Mouse (Mus musculus) liver, embryonic 14.5 days (tissue): Measurements from ENCODE around the gene Bnc2. TPM values are rescaled to one million over a fixed set of nuclear protein-coding genes. Genes with fewer than 3 reads are reported as not detected.

Experiments used
- ATAC-seq: fragments of 200-750 bp; cut with Nextera tagmentation; 2 replicates; pipeline ENCODE4 v1.8.0; 2017; ENCODE audit warnings: moderate number of reproducible peaks, mild to moderate bottlenecking, moderate library complexity; ENCODE audit not compliant: insufficient read depth
- DNase-seq, 3 experiments: peaks; one replicate each; pipeline ENCODE4 v3.0.0-alpha.2; 2012 to 2013; ENCODE audit warnings: low read depth in 3 of 3, low spot score in 3 of 3
- H3K27ac ChIP-seq: fragments of 300-500 bp; sonication (generic); 2 replicates; pipeline ENCODE4 v1.5.1; 2014; ENCODE audit warnings: moderate library complexity, mild to moderate bottlenecking, control low read depth, inconsistent platforms
- H3K27me3 ChIP-seq: fragments of 300-500 bp; sonication (generic); 2 replicates; pipeline ENCODE4 v1.6.1; 2014; ENCODE audit warnings: mild to moderate bottlenecking, low read length, moderate library complexity; ENCODE audit not compliant: control insufficient read depth, insufficient read depth
- H3K36me3 ChIP-seq: fragments of 300-500 bp; sonication (generic); replicated peaks from 2 replicates; pipeline ENCODE4 v1.6.1; 2014; ENCODE audit warnings: low read depth; ENCODE audit not compliant: control insufficient read depth, insufficient read depth
- H3K4me1 ChIP-seq, 2 experiments: fragments of 200-500 bp in 1 of 2; fragments of 300-500 bp in 1 of 2; sonication (generic) in 1 of 2; replicated peaks; 2 replicates each; pipeline ENCODE4 v1.6.1; 2012 to 2014; ENCODE audit warnings: antibody characterized with exemption in 1 of 2, inconsistent platforms in 1 of 2, low read length in 1 of 2; ENCODE audit not compliant: control insufficient read depth in 2 of 2, insufficient read depth in 2 of 2
- H3K4me2 ChIP-seq: fragments of 300-500 bp; sonication (generic); 2 replicates; pipeline ENCODE4 v1.6.1; 2014; ENCODE audit warnings: low read depth, mild to moderate bottlenecking, control low read depth, moderate library complexity
- H3K4me3 ChIP-seq, 2 experiments: fragments of 200-500 bp in 1 of 2; fragments of 300-500 bp in 1 of 2; sonication (generic) in 1 of 2; 2 replicates each; pipeline ENCODE4 v1.5.1; 2012 to 2014; ENCODE audit warnings: low read depth in 2 of 2, low read length in 2 of 2, mild to moderate bottlenecking in 2 of 2, control low read depth in 1 of 2, inconsistent platforms in 1 of 2, moderate library complexity in 1 of 2; ENCODE audit not compliant: insufficient read depth in 1 of 2
- H3K9ac ChIP-seq: fragments of 300-500 bp; sonication (generic); replicated peaks from 2 replicates; pipeline ENCODE4 v1.6.1; 2014; ENCODE audit warnings: mild to moderate bottlenecking, control low read depth, moderate library complexity
- H3K9me3 ChIP-seq: fragments of 300-500 bp; sonication (generic); 2 replicates; pipeline ENCODE4 v1.6.1; 2016; ENCODE audit warnings: low read length, mixed read lengths; ENCODE audit not compliant: control insufficient read depth
- CTCF ChIP-seq: IDR thresholded peaks from 2 replicates; pipeline ENCODE4 v1.5.1; 2016; ENCODE audit warnings: antibody characterized with exemption, low read depth, control low read depth
- EP300 ChIP-seq: IDR thresholded peaks from 2 replicates; pipeline ENCODE4 v1.6.1; 2016; ENCODE audit warnings: antibody characterized with exemption, low read depth
- WGBS: fragments of 180-500 bp; shearing (Covaris S2); extraction: QIAGEN DNeasy Blood & Tissue Kit; methylation state at CpG from one replicate; pipeline ENCODE4 v1.1.7; 2014; ENCODE audit not compliant: insufficient replicate concordance; 5-methylcytosine and 5-hydroxymethylcytosine counted together
- polyA plus RNA-seq, 2 experiments: library from polyadenylated mRNA; depleted of rRNA in 1 of 2; stranded (reverse) in 1 of 2; unstranded in 1 of 2; fragments of >200 nt; fragmentation: Nextera tagmentation in 1 of 2; extraction: Ambion mirVana in 1 of 2; gene quantifications; 2 replicates each; pipeline versions ENCODE4 v1.2.1 to v1.2.3; 2012 to 2014

Bnc2 gene
- polyA plus RNA-seq, 2 experiments, result 0.17 to 0.46 TPM

DNA sequence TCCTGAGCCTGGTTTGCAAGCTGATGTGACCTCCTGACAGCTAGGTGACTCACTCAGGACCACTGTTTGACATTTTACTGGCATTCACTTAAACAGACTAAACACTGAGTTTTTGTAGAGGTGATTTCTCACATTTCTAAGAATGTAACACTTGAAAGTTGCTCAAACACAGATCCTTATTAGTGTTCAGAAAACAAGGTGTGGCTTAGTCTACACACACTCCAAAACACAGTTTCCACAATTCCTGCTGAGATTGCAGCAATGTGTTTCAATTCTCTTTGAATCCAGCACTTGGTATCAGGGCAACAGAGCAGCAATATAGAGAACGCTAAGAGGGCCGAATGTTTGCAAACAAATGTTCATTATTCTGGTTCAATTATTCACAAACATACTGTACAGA lies 402.2 kb downstream of the Bnc2 start:
- 75% methylated on average over 2 of the region's 2 CpGs for WGBS

GRCm38 (mm10) chr4:84269845-84270244 lies 405.2 kb downstream of the Bnc2 start:
- no peak overlapping the region for H3K9ac ChIP-seq
- no peaks in the 10 kb centered on the region for H3K4me1 ChIP-seq
- H3K36me3 ChIP-seq, result no peaks in the 10 kb centered on the region
- no peak for ATAC-seq
- no peak overlapping the region for H3K4me2 ChIP-seq
- no peak for DNase-seq
- no peaks in the 10 kb centered on the region for H3K9me3 ChIP-seq
- no peak overlapping the region for H3K27ac ChIP-seq
- H3K27me3 ChIP-seq, result no peaks in the 10 kb centered on the region
- no peak overlapping the region for H3K4me3 ChIP-seq
- no peak for TF ChIP-seq EP300
- no peak for TF ChIP-seq CTCF
- WGBS, result 68% methylated on average over 6 of the region's 6 CpGs

More for the DNA sequence above, 402.2 kb downstream of the Bnc2 start:
- DNase-seq (no peak), ATAC-seq (no peak)
- TF ChIP-seq CTCF (no peak), EP300 (no peak)
- Histone ChIP-seq H3K27me3 (no peaks in the 10 kb centered on the region), H3K4me1 (no peaks in the 10 kb centered on the region), H3K4me2 (no peak overlapping the region), H3K36me3 (no peaks in the 10 kb centered on the region), H3K27ac (no peak overlapping the region), H3K4me3 (no peak overlapping the region), H3K9me3 (no peaks in the 10 kb centered on the region), H3K9ac (no peak overlapping the region)

DNA sequence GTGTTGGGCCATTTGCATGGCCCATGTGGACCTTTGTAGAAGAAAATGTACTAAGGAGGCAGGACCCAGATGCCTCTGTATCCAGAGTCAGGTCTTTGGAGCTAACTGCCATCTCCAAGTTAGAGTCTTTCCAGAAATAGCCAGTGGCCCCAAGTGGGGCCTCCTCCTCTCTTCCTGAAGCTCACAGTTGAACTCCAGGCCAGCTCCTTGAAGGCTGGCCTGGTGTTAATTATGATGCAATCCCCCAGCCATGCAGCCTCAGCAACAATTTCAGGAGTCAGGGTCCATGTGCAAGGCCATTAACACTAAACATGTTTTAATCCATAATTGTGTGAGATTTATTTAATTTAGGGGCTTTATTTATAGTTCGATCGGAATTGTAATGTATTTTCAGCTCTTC lies 427.7 kb downstream of the Bnc2 start:
- ATAC-seq, result no peak

DNA sequence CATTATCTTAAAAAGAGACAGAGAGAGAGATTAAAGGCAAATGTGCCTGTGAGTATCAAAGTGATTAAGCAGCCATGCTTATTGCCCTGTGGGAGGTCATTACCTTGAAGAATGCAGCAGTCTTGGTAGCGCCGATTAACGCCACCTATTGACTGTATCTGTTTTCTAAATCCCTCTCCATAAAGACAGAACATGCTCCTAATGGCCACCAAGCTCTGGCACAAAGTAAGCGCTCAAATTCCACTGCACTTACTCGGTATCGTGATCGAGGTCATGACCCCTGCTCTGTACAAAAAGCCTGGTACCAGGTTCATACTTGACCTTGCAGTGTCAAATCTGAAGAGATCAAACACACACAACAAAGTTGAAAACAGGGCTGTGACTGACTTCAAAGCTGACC lies 442.7 kb downstream of the Bnc2 start:
- H3K9me3 ChIP-seq, result no peaks in the 10 kb centered on the region
- 66% methylated on average over 7 of the region's 7 CpGs for WGBS
- DNase-seq, result no peak

More for the DNA sequence above, 427.7 kb downstream of the Bnc2 start:
- WGBS, result 71% methylated on average over 2 of the region's 2 CpGs
- H3K9ac ChIP-seq, result no peak overlapping the region
- H3K27ac ChIP-seq, result no peak overlapping the region
- TF ChIP-seq EP300 (no peak), CTCF (no peak)
- H3K9me3 ChIP-seq, result no peaks in the 10 kb centered on the region
- no peaks in the 10 kb centered on the region for H3K27me3 ChIP-seq
- H3K4me2 ChIP-seq, result no peak overlapping the region
- DNase-seq, result no peak
- no peaks in the 10 kb centered on the region for H3K4me1 ChIP-seq
- H3K4me3 ChIP-seq, result no peak overlapping the region
- H3K36me3 ChIP-seq, result no peaks in the 10 kb centered on the region

GRCm38 (mm10) chr4:84231251-84231650 lies 443.8 kb downstream of the Bnc2 start:
- WGBS, result 58% methylated on average over 2 of the region's 2 CpGs
- Histone ChIP-seq H3K9me3 (no peaks in the 10 kb centered on the region), H3K27me3 (no peaks in the 10 kb centered on the region), H3K36me3 (no peaks in the 10 kb centered on the region), H3K9ac (no peak overlapping the region), H3K27ac (no peak overlapping the region), H3K4me2 (no peak overlapping the region), H3K4me1 (no peaks in the 10 kb centered on the region), H3K4me3 (no peak overlapping the region)
- TF ChIP-seq CTCF, result no peak
- no peak for TF ChIP-seq EP300
- ATAC-seq (no peak), DNase-seq (no peak)

More for the DNA sequence above, 442.7 kb downstream of the Bnc2 start:
- Histone ChIP-seq H3K27me3 (no peaks in the 10 kb centered on the region), H3K4me3 (no peak overlapping the region), H3K36me3 (no peaks in the 10 kb centered on the region), H3K4me1 (no peaks in the 10 kb centered on the region), H3K27ac (no peak overlapping the region), H3K4me2 (no peak overlapping the region), H3K9ac (no peak overlapping the region)
- no peak for TF ChIP-seq CTCF
- TF ChIP-seq EP300, result no peak
- ATAC-seq, result no peak
